Mouse (Mus musculus) liver, embryonic 14.5 days (tissue): ENCODE results near the gene H2-Ab1.

Experiments
- CTCF ChIP-seq: IDR thresholded peaks from 2 replicates; pipeline ENCODE4 v1.5.1; 2016; ENCODE audit warnings: antibody characterized with exemption, low read depth, control low read depth
- EP300 ChIP-seq: IDR thresholded peaks from 2 replicates; pipeline ENCODE4 v1.6.1; 2016; ENCODE audit warnings: antibody characterized with exemption, low read depth

DNA sequence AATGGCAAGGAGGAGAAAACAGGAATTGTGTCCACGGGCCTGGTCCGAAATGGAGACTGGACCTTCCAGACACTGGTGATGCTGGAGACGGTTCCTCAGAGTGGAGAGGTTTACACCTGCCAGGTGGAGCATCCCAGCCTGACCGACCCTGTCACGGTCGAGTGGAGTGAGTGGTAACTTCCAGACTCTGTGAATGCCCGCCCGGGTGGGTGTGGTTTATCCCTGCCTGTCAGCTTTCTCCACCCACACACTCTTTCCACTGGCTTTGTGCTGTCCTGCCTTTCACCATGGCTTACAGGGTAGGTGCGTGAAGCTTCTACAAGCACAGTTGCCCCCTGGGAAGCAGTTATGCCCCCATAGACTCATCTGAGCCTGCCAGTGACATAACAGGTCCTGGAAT is 56.8 kb downstream of the H2-Ab1 start:
- TF ChIP-seq CTCF (no peak), EP300 (no peak)
